Mouse (Mus musculus) cortical plate, adult 2 months (tissue): ENCODE results near the gene C730034F03Rik.

Experiments used
- CTCF ChIP-seq: fragments of 200-500 bp; IDR thresholded peaks from 2 replicates; pipeline ENCODE4 v1.5.1; 2011; ENCODE audit warnings: mild to moderate bottlenecking, control low read depth, low read length; ENCODE audit not compliant: insufficient read depth; ENCODE audit errors: extremely low read depth
- POLR2A ChIP-seq: fragments of 200-500 bp; IDR thresholded peaks from 2 replicates; pipeline ENCODE4 v1.6.1; 2011; ENCODE audit warnings: mild to moderate bottlenecking, low read length, control low read depth; ENCODE audit not compliant: insufficient read depth; ENCODE audit errors: extremely low read depth

DNA sequence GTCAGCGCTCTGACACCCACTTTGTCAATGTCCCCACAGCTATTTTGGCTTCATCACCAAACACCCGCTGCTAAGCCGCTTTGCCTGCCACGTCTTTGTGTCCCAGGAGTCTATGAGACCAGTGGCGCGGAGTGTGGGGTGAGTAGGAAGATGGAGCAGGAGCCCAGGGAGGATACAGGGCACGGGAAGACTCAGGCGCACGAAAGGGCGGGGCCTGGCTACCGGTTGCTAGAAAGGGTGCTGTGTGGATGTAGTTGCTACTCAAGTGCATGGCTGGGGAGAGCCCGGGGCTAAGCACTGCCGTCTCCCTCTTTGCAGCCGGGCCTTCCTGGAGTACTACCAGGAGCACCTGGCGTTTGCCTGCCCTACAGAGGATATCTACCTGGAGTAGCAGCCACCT is 31.9 kb downstream of the C730034F03Rik start:
- TF ChIP-seq POLR2A = no peak
- no peak for TF ChIP-seq CTCF
